Mouse (Mus musculus): ENCODE results near the gene Nfyb. TPM values are rescaled to one million over a fixed set of nuclear protein-coding genes. Genes with fewer than 3 reads are reported as not detected.

Nfyb gene
- polyA plus RNA-seq (2012; rRNA removed): 26.3 and 27.0 TPM in 2 replicates

DNA sequence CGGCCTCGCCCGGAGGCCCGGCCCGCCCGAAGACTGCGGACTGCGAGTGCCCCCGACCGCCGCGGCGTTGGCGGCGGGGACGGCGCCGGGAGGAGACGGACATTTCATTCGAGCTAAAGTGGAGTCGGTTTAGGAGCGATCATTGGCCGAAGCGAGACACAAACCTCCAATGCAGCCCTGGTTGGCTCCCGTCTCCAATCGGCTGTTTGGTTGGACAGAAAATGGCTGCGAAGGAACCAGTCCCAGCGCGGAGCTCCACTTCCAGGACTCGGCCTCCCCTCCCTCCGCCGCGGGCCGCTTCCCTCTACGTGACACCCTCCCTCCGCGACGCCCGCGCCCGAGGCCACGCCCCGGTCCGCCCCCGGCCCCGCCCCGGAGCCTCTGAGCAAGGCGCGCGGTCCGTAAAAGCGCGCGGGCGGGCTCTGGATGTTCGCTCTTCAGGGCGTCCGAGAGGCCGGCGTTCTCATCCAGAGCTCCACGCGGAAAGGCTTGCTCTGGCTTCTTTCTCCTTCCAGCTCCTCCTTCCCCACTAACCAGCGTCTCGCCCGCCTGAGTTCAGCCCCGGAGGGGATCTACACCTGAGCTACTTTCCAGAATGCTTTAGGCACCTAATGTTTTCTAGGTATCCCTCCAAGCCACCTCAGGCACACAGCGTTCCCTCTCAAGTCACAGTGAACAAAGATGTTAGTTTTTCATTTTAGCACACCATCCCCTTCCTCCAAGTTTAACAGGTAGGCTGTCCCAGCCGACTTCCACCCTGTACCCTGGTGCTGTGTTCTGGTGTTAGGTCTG, at the start of gene Nfyb:
Gene Nfyb, minus strand, starts transcription at position 305 of the 792 bp plus-strand sequence.

Other genes with a start within 250 kb of the Nfyb start
- gene 1190007I07Rik, start 140.9 kb downstream of the Nfyb start, polyA plus RNA-seq (2012; rRNA removed): 29.5 and 31.9 TPM in 2 replicates
- gene Tdg, start 134.3 kb downstream of the Nfyb start, polyA plus RNA-seq (2012; rRNA removed): 15.4 and 15.7 TPM in 2 replicates
- gene Glt8d2, start 73.5 kb downstream of the Nfyb start, polyA plus RNA-seq (2012; rRNA removed): 0.36 and 0.42 TPM in 2 replicates
- 7.8 and 9.1 TPM in 2 replicates for gene Hcfc2, start 68.0 kb downstream of the Nfyb start, polyA plus RNA-seq (2012; rRNA removed)
- 24.3 and 25.2 TPM in 2 replicates for gene Txnrd1, start 69.8 kb upstream of the Nfyb start, polyA plus RNA-seq (2012; rRNA removed)
- gene Eid3, start 102.5 kb upstream of the Nfyb start, polyA plus RNA-seq (2012; rRNA removed): 0.21 and 0.25 TPM in 2 replicates
- 2.1 and 2.4 TPM in 2 replicates for gene Chst11, start 221.4 kb upstream of the Nfyb start, polyA plus RNA-seq (2012; rRNA removed)